Mouse (Mus musculus) liver, embryonic 14.5 days (tissue): ENCODE data around the gene Dhrs9. TPM values are rescaled to one million over a fixed set of nuclear protein-coding genes. Genes with fewer than 3 reads are reported as not detected.
"Not testable (repeated sequence)": the region's sequence is repeated elsewhere in the genome, so short reads cannot be mapped to it uniquely, and the experiment has no call there.

ENCODE experiments used
- ATAC-seq: fragments of 200-750 bp; cut with Nextera tagmentation; 2 replicates; pipeline ENCODE4 v1.8.0; 2017; ENCODE audit warnings: moderate number of reproducible peaks, mild to moderate bottlenecking, moderate library complexity; ENCODE audit not compliant: insufficient read depth
- DNase-seq, 3 experiments: peaks; one replicate each; pipeline ENCODE4 v3.0.0-alpha.2; 2012 to 2013; ENCODE audit warnings: low read depth in 3 of 3, low spot score in 3 of 3
- H3K27ac ChIP-seq: fragments of 300-500 bp; sonication (generic); 2 replicates; pipeline ENCODE4 v1.5.1; 2014; ENCODE audit warnings: moderate library complexity, mild to moderate bottlenecking, control low read depth, inconsistent platforms
- H3K27me3 ChIP-seq: fragments of 300-500 bp; sonication (generic); 2 replicates; pipeline ENCODE4 v1.6.1; 2014; ENCODE audit warnings: mild to moderate bottlenecking, low read length, moderate library complexity; ENCODE audit not compliant: control insufficient read depth, insufficient read depth
- H3K36me3 ChIP-seq: fragments of 300-500 bp; sonication (generic); replicated peaks from 2 replicates; pipeline ENCODE4 v1.6.1; 2014; ENCODE audit warnings: low read depth; ENCODE audit not compliant: control insufficient read depth, insufficient read depth
- H3K4me1 ChIP-seq, 2 experiments: fragments of 200-500 bp in 1 of 2; fragments of 300-500 bp in 1 of 2; sonication (generic) in 1 of 2; replicated peaks; 2 replicates each; pipeline ENCODE4 v1.6.1; 2012 to 2014; ENCODE audit warnings: antibody characterized with exemption in 1 of 2, inconsistent platforms in 1 of 2, low read length in 1 of 2; ENCODE audit not compliant: control insufficient read depth in 2 of 2, insufficient read depth in 2 of 2
- H3K4me2 ChIP-seq: fragments of 300-500 bp; sonication (generic); 2 replicates; pipeline ENCODE4 v1.6.1; 2014; ENCODE audit warnings: low read depth, mild to moderate bottlenecking, control low read depth, moderate library complexity
- H3K4me3 ChIP-seq, 2 experiments: fragments of 200-500 bp in 1 of 2; fragments of 300-500 bp in 1 of 2; sonication (generic) in 1 of 2; 2 replicates each; pipeline ENCODE4 v1.5.1; 2012 to 2014; ENCODE audit warnings: low read depth in 2 of 2, low read length in 2 of 2, mild to moderate bottlenecking in 2 of 2, control low read depth in 1 of 2, inconsistent platforms in 1 of 2, moderate library complexity in 1 of 2; ENCODE audit not compliant: insufficient read depth in 1 of 2
- H3K9ac ChIP-seq: fragments of 300-500 bp; sonication (generic); replicated peaks from 2 replicates; pipeline ENCODE4 v1.6.1; 2014; ENCODE audit warnings: mild to moderate bottlenecking, control low read depth, moderate library complexity
- H3K9me3 ChIP-seq: fragments of 300-500 bp; sonication (generic); 2 replicates; pipeline ENCODE4 v1.6.1; 2016; ENCODE audit warnings: low read length, mixed read lengths; ENCODE audit not compliant: control insufficient read depth
- CTCF ChIP-seq: IDR thresholded peaks from 2 replicates; pipeline ENCODE4 v1.5.1; 2016; ENCODE audit warnings: antibody characterized with exemption, low read depth, control low read depth
- EP300 ChIP-seq: IDR thresholded peaks from 2 replicates; pipeline ENCODE4 v1.6.1; 2016; ENCODE audit warnings: antibody characterized with exemption, low read depth
- WGBS: fragments of 180-500 bp; shearing (Covaris S2); extraction: QIAGEN DNeasy Blood & Tissue Kit; methylation state at CpG from one replicate; pipeline ENCODE4 v1.1.7; 2014; ENCODE audit not compliant: insufficient replicate concordance; 5-methylcytosine and 5-hydroxymethylcytosine counted together
- polyA plus RNA-seq, 2 experiments: library from polyadenylated mRNA; depleted of rRNA in 1 of 2; stranded (reverse) in 1 of 2; unstranded in 1 of 2; fragments of >200 nt; fragmentation: Nextera tagmentation in 1 of 2; extraction: Ambion mirVana in 1 of 2; gene quantifications; 2 replicates each; pipeline versions ENCODE4 v1.2.1 to v1.2.3; 2012 to 2014

Dhrs9 gene
- polyA plus RNA-seq (2012; rRNA removed), result 0.44 and 0.45 TPM in 2 replicates
- 0.14 and 0.18 TPM in 2 replicates for polyA plus RNA-seq (2014; fragmentation: Nextera tagmentation; extraction: Ambion mirVana)

- Histone ChIP-seq H3K27ac (no peak within 1 kb of the TSS), H3K36me3 (no peaks in the 10 kb centered on the region), H3K9ac (no peak within 1 kb of the TSS), H3K4me1 (peaks cover 0 to 4% of the 10 kb centered on the region in 2 experiments; a peak in 1 of 4 replicates), H3K4me2 (no peak within 1 kb of the TSS), H3K27me3 (no peaks in the 10 kb centered on the region), H3K9me3 (no peaks in the 10 kb centered on the region), H3K4me3 (no peak within 1 kb of the TSS)
- WGBS, result 7% methylated on average over 13 of the region's 13 CpGs
- DNase-seq (peak in 2 of 3 experiments; percentile 11 to 58), ATAC-seq (no peak)
- no peak for TF ChIP-seq CTCF
- no peak for TF ChIP-seq EP300
These were observed at the start of gene Dhrs9 for GRCm38 (mm10) chr2:69380281-69380680. Gene Dhrs9 (plus strand): TSS chr2:69380445.

GRCm38 (mm10) chr2:69331523-69331922, 48.7 kb upstream of the Dhrs9 start:
- H3K36me3 ChIP-seq, H3K27ac ChIP-seq, H3K4me2 ChIP-seq, H3K4me1 ChIP-seq, H3K27me3 ChIP-seq, H3K4me3 ChIP-seq, ATAC-seq, H3K9ac ChIP-seq, H3K9me3 ChIP-seq, DNase-seq: not testable (repeated sequence)
- WGBS, result 61% methylated on average over 5 of the region's 6 CpGs

- WGBS, result 61% methylated on average over 6 of the region's 6 CpGs
- DNase-seq, result no peak
- peak overlapping the region; percentile 2; the same call in 1 of the 2 replicates for H3K4me2 ChIP-seq
- no peaks in the 10 kb centered on the region for H3K9me3 ChIP-seq
- H3K36me3 ChIP-seq, result no peaks in the 10 kb centered on the region
- ATAC-seq, result no peak
- TF ChIP-seq CTCF, result no peak
- H3K4me1 ChIP-seq, result no peaks in the 10 kb centered on the region; a peak in 1 of 4 replicates
- no peak overlapping the region for H3K4me3 ChIP-seq
- no peak overlapping the region for H3K27ac ChIP-seq
- H3K9ac ChIP-seq, result no peak overlapping the region
- no peaks in the 10 kb centered on the region for H3K27me3 ChIP-seq
These were observed 38.7 kb upstream of the Dhrs9 start for GRCm38 (mm10) chr2:69341506-69341905.

- WGBS, result 55% methylated on average over 9 of the region's 9 CpGs
- DNase-seq (peak in 1 of 3 experiments; percentile 5), ATAC-seq (peak; percentile 56; the same call in 1 of the 2 replicates)
- TF ChIP-seq CTCF, result no peak
- TF ChIP-seq EP300, result no peak
- Histone ChIP-seq H3K36me3 (no peaks in the 10 kb centered on the region), H3K9me3 (no peaks in the 10 kb centered on the region), H3K4me3 (no peak within 1 kb of the TSS; a peak in 1 of 4 replicates), H3K9ac (no peak within 1 kb of the TSS), H3K27ac (no peak within 1 kb of the TSS), H3K4me2 (peak within 1 kb of the TSS; percentile 2), H3K4me1 (no peaks in the 10 kb centered on the region; a peak in 1 of 4 replicates), H3K27me3 (no peaks in the 10 kb centered on the region)
These were observed 37.6 kb upstream of the Dhrs9 start, which contains the start of gene Abcb11 for GRCm38 (mm10) chr2:69342496-69343221. Gene Abcb11 (minus strand): TSS chr2:69342616.

- not testable (repeated sequence) for H3K9me3 ChIP-seq, H3K36me3 ChIP-seq, H3K4me2 ChIP-seq, H3K4me1 ChIP-seq, DNase-seq, H3K9ac ChIP-seq, H3K27me3 ChIP-seq, H3K4me3 ChIP-seq, H3K27ac ChIP-seq
- ATAC-seq, result peak; percentile 100
These were observed 24.8 kb upstream of the Dhrs9 start for GRCm38 (mm10) chr2:69355402-69355801.
